Mouse (Mus musculus): Measurements from ENCODE around the gene Prss56. TPM values are rescaled to one million over a fixed set of nuclear protein-coding genes. Genes with fewer than 3 reads are reported as not detected.

Gene Prss56
- polyA plus RNA-seq, 1 experiment from 2014 or later: 0.07 TPM

- H3K9ac ChIP-seq (ENCODE audit: low read depth, low read length): no peak within 1 kb of the TSS
- WGBS: 88% methylated on average over 7 of the region's 7 CpGs
- H3K4me1 ChIP-seq (replicated peaks; ENCODE audit: insufficient read depth, low read length): no peaks in the 10 kb centered on the region
- DNase-seq (ENCODE audit: low spot score): no peak
- TF ChIP-seq CTCF (IDR thresholded peaks at IDR 0.05; ENCODE audit: low read depth): no peak
- H3K27ac ChIP-seq: no peak within 1 kb of the TSS
- no peaks in the 10 kb centered on the region for H3K9me3 ChIP-seq (replicated peaks; ENCODE audit: low read length)
- ATAC-seq (replicated peaks; ENCODE audit: low FRiP score, low read depth): no peak
- H3K27me3 ChIP-seq (ENCODE audit: insufficient read depth, low read length): peaks cover 6% of the 10 kb centered on the region; the same call in 1 of the 2 replicates
- no peak within 1 kb of the TSS for H3K4me3 ChIP-seq (replicated peaks; ENCODE audit: low read depth, low read length)
- no peaks in the 10 kb centered on the region for H3K36me3 ChIP-seq (ENCODE audit: insufficient read depth, low read length)
- H3K4me2 ChIP-seq (ENCODE audit: low read length): no peak within 1 kb of the TSS
Measured at GRCm38 (mm10) chr1:87204465-87204864, 21.4 kb downstream of the Prss56 start, which contains the start of gene Chrng. Chrng (plus strand) TSS chr1:87204657.

GRCm38 (mm10) chr1:87205038-87205437 is 21.9 kb downstream of the Prss56 start:
- 57% methylated on average over 6 of the region's 6 CpGs for WGBS
- H3K9ac ChIP-seq (ENCODE audit: low read depth, low read length): no peak overlapping the region
- no peak overlapping the region for H3K4me2 ChIP-seq (ENCODE audit: low read length)
- no peak for TF ChIP-seq CTCF (IDR thresholded peaks at IDR 0.05; ENCODE audit: low read depth)
- peaks cover 6% of the 10 kb centered on the region; the same call in 1 of the 2 replicates for H3K27me3 ChIP-seq (ENCODE audit: insufficient read depth, low read length)
- ATAC-seq (replicated peaks; ENCODE audit: low FRiP score, low read depth) (no peak), DNase-seq (ENCODE audit: low spot score) (no peak)
- no peak overlapping the region for H3K4me3 ChIP-seq (replicated peaks; ENCODE audit: low read depth, low read length)
- H3K4me1 ChIP-seq (replicated peaks; ENCODE audit: insufficient read depth, low read length): no peaks in the 10 kb centered on the region
- no peak overlapping the region for H3K27ac ChIP-seq
- H3K36me3 ChIP-seq (ENCODE audit: insufficient read depth, low read length): no peaks in the 10 kb centered on the region
- H3K9me3 ChIP-seq (replicated peaks; ENCODE audit: low read length): no peaks in the 10 kb centered on the region

GRCm38 (mm10) chr1:87205502-87205901 is 22.4 kb downstream of the Prss56 start:
- 25% methylated on average over 3 of the region's 3 CpGs for WGBS
- no peaks in the 10 kb centered on the region for H3K4me1 ChIP-seq (replicated peaks; ENCODE audit: insufficient read depth, low read length)
- H3K9me3 ChIP-seq (replicated peaks; ENCODE audit: low read length): no peaks in the 10 kb centered on the region
- no peak overlapping the region for H3K4me3 ChIP-seq (replicated peaks; ENCODE audit: low read depth, low read length)
- ATAC-seq (replicated peaks; ENCODE audit: low FRiP score, low read depth): peak; percentile 26; the same call in 1 of the 2 replicates
- no peak overlapping the region for H3K27ac ChIP-seq
- no peaks in the 10 kb centered on the region for H3K36me3 ChIP-seq (ENCODE audit: insufficient read depth, low read length)
- no peak overlapping the region for H3K4me2 ChIP-seq (ENCODE audit: low read length)
- TF ChIP-seq CTCF (IDR thresholded peaks at IDR 0.05; ENCODE audit: low read depth): no peak
- H3K9ac ChIP-seq (ENCODE audit: low read depth, low read length): no peak overlapping the region
- DNase-seq (ENCODE audit: low spot score): no peak
- H3K27me3 ChIP-seq (ENCODE audit: insufficient read depth, low read length): peaks cover 6% of the 10 kb centered on the region; the same call in 1 of the 2 replicates

- H3K9ac ChIP-seq (ENCODE audit: low read depth, low read length): no peak overlapping the region
- peak; percentile 58 for DNase-seq (ENCODE audit: low spot score)
Measured at GRCm38 (mm10) chr1:87206339-87206738, 23.2 kb downstream of the Prss56 start.

GRCm38 (mm10) chr1:87211431-87211830 is 28.3 kb downstream of the Prss56 start:
- no peaks in the 10 kb centered on the region for H3K36me3 ChIP-seq (ENCODE audit: insufficient read depth, low read length)
- H3K9ac ChIP-seq (ENCODE audit: low read depth, low read length): no peak overlapping the region
- 84% methylated on average over 4 of the region's 4 CpGs for WGBS
- no peak overlapping the region for H3K4me2 ChIP-seq (ENCODE audit: low read length)
- no peak overlapping the region for H3K27ac ChIP-seq
- no peak overlapping the region for H3K4me3 ChIP-seq (replicated peaks; ENCODE audit: low read depth, low read length)
- no peak for TF ChIP-seq CTCF (IDR thresholded peaks at IDR 0.05; ENCODE audit: low read depth)
- no peaks in the 10 kb centered on the region for H3K9me3 ChIP-seq (replicated peaks; ENCODE audit: low read length)
- peaks cover 6% of the 10 kb centered on the region; the same call in 1 of the 2 replicates for H3K27me3 ChIP-seq (ENCODE audit: insufficient read depth, low read length)
- peaks cover 6% of the 10 kb centered on the region; the same call in 1 of the 2 replicates for H3K4me1 ChIP-seq (replicated peaks; ENCODE audit: insufficient read depth, low read length)
- ATAC-seq (replicated peaks; ENCODE audit: low FRiP score, low read depth) (no peak), DNase-seq (ENCODE audit: low spot score) (no peak)

More at GRCm38 (mm10) chr1:87206339-87206738, 23.2 kb downstream of the Prss56 start:
- Histone ChIP-seq H3K4me3 (replicated peaks; ENCODE audit: low read depth, low read length) (no peak overlapping the region), H3K27me3 (ENCODE audit: insufficient read depth, low read length) (peaks cover 6% of the 10 kb centered on the region; the same call in 1 of the 2 replicates), H3K9me3 (replicated peaks; ENCODE audit: low read length) (no peaks in the 10 kb centered on the region), H3K4me1 (replicated peaks; ENCODE audit: insufficient read depth, low read length) (no peaks in the 10 kb centered on the region), H3K36me3 (ENCODE audit: insufficient read depth, low read length) (no peaks in the 10 kb centered on the region), H3K4me2 (ENCODE audit: low read length) (no peak overlapping the region), H3K27ac (no peak overlapping the region)
- WGBS: 23% methylated on average over 17 of the region's 17 CpGs
- TF ChIP-seq CTCF (IDR thresholded peaks at IDR 0.05; ENCODE audit: low read depth): peak; percentile 55
- no peak for ATAC-seq (replicated peaks; ENCODE audit: low FRiP score, low read depth)

- under 1% methylated on average over 91 of the region's 99 CpGs for WGBS
- peaks cover 7% of the 10 kb centered on the region; the same call in 1 of the 2 replicates for H3K36me3 ChIP-seq (ENCODE audit: insufficient read depth, low read length)
- peak within 1 kb of the TSS; percentile 99 for H3K27ac ChIP-seq
- peak within 1 kb of the TSS; percentile 80 for H3K4me2 ChIP-seq (ENCODE audit: low read length)
- H3K9me3 ChIP-seq (replicated peaks; ENCODE audit: low read length): no peaks in the 10 kb centered on the region
- H3K4me1 ChIP-seq (replicated peaks; ENCODE audit: insufficient read depth, low read length): peaks cover 6% of the 10 kb centered on the region; the same call in 1 of the 2 replicates
- DNase-seq (ENCODE audit: low spot score): peak; percentile 97
- H3K4me3 ChIP-seq (replicated peaks; ENCODE audit: low read depth, low read length): peak within 1 kb of the TSS; percentile 81
- no peaks in the 10 kb centered on the region for H3K27me3 ChIP-seq (ENCODE audit: insufficient read depth, low read length)
- ATAC-seq (replicated peaks; ENCODE audit: low FRiP score, low read depth): peak; percentile 96
- no peak for TF ChIP-seq CTCF (IDR thresholded peaks at IDR 0.05; ENCODE audit: low read depth)
- peak within 1 kb of the TSS; percentile 98 for H3K9ac ChIP-seq (ENCODE audit: low read depth, low read length)
Measured at GRCm38 (mm10) chr1:87213735-87214704, 30.9 kb downstream of the Prss56 start, which contains the start of gene Eif4e2. Eif4e2 (plus strand) TSS chr1:87213914.

Measured in kidney, postnatal 0 days (tissue).